In genomic region chr1:134989372-134989771, GRCm38 (mm10) we compare ENCODE assay signal across 8 mouse cellular contexts. TPM values are rescaled to one million over a fixed set of nuclear protein-coding genes. Genes with fewer than 3 reads are reported as not detected.
DNase-seq lines count a peak whose midpoint lies in the region; ATAC-seq and TF ChIP-seq lines count a peak whose summit lies in the region.

No protein-coding gene starts in this region.

- peaks cover 10% of the 10 kb centered on the region for H3K27me3 ChIP-seq in neural tube, embryonic 15.5 days (replicated peaks)
- H3K27me3 ChIP-seq in liver, embryonic 11.5 days (replicated peaks; ENCODE audit: control insufficient read depth, insufficient read depth, low read length): peaks cover 13% of the 10 kb centered on the region

- peaks cover 9% of the 10 kb centered on the region; the same call in 1 of the 2 replicates for H3K4me1 ChIP-seq in neural tube, embryonic 15.5 days
- H3K4me1 ChIP-seq in bone marrow macrophage, adult 2 months (ENCODE audit: control insufficient read depth, insufficient read depth, low read length): peaks cover 2% of the 10 kb centered on the region; the same call in 1 of the 2 replicates
- H3K4me1 ChIP-seq in liver, embryonic 11.5 days (replicated peaks; ENCODE audit: control insufficient read depth, insufficient read depth, low read length): 0 out of 2 replicates have a peak, but pooled peaks cover 2% of the 10 kb centered on the region

- DNase-seq in neural tube, embryonic 10.5 days (ENCODE audit: extremely low spot score, low spot score): peak; percentile 76
- DNase-seq in kidney, adult 9 months: peak; percentile 78
- peak; percentile 69 for DNase-seq in liver, embryonic 11.5 days (ENCODE audit: low spot score)
- peak; percentile 83 to 90 for DNase-seq in right cerebral cortex, postnatal 10 days (ENCODE audit: low spot score in 2 of 2)
- peak; percentile 47 for DNase-seq in yolk sac, embryonic 10.5 days (ENCODE audit: low spot score)

- no peak overlapping the region for H3K4me2 ChIP-seq in neural tube, embryonic 15.5 days
- no peak overlapping the region for H3K4me2 ChIP-seq in liver, embryonic 11.5 days

- no peaks in the 10 kb centered on the region for H3K36me3 ChIP-seq in neural tube, embryonic 15.5 days
- H3K36me3 ChIP-seq in liver, embryonic 11.5 days (ENCODE audit: control insufficient read depth, insufficient read depth, low read length): no peaks in the 10 kb centered on the region

- H3K27ac ChIP-seq in neural tube, embryonic 15.5 days (replicated peaks): no peak overlapping the region
- no peak overlapping the region for H3K27ac ChIP-seq in bone marrow macrophage, adult 2 months (ENCODE audit: insufficient read depth, low read depth, low read length)
- no peak overlapping the region for H3K27ac ChIP-seq in liver, embryonic 11.5 days (ENCODE audit: low read depth, low read length)

- H3K4me3 ChIP-seq in neural tube, embryonic 15.5 days (replicated peaks): no peak overlapping the region
- H3K4me3 ChIP-seq in bone marrow macrophage, adult 2 months (ENCODE audit: insufficient read depth, low read length): no peak overlapping the region
- no peak overlapping the region for H3K4me3 ChIP-seq in liver, embryonic 11.5 days (ENCODE audit: low read depth, low read length)

- H3K9ac ChIP-seq in neural tube, embryonic 15.5 days (replicated peaks): no peak overlapping the region
- H3K9ac ChIP-seq in liver, embryonic 11.5 days (ENCODE audit: low read depth, low read length): no peak overlapping the region

- H3K9me3 ChIP-seq in neural tube, embryonic 15.5 days (replicated peaks): no peaks in the 10 kb centered on the region
- no peaks in the 10 kb centered on the region for H3K9me3 ChIP-seq in liver, embryonic 11.5 days (ENCODE audit: control insufficient read depth, low read length)

- no peak for ATAC-seq in neural tube, embryonic 15.5 days (ENCODE audit: low FRiP score)
- 0 out of 2 replicates have a peak, but pooled peaks have one; percentile 54 for ATAC-seq in erythroblast, adult 5-6 weeks (replicated peaks; ENCODE audit: low FRiP score, poor library complexity, severe bottlenecking)
- no peak for ATAC-seq in liver, embryonic 11.5 days (replicated peaks; ENCODE audit: low FRiP score)

- 11% methylated on average over 7 of the region's 7 CpGs for WGBS in neural tube, embryonic 15.5 days
- WGBS in liver, embryonic 11.5 days: 7% methylated on average over 7 of the region's 7 CpGs

- TF ChIP-seq POLR2A in bone marrow macrophage, adult 2 months (IDR thresholded peaks at IDR 0.05; ENCODE audit: borderline replicate concordance, low read depth, low read length): no peak

- TF ChIP-seq CTCF in bone marrow macrophage, adult 2 months (IDR thresholded peaks at IDR 0.05; ENCODE audit: low read depth, low read length): peak; percentile 43

RNA-seq across cellular contexts. Expression of gene Ube2t, which starts 27.0 kb away (rescaled TPM):
- polyA plus RNA-seq in neural tube, embryonic 15.5 days (2015; fragmentation: Nextera tagmentation; extraction: Ambion mirVana): 11.4 and 15.6 TPM in 2 replicates
- polyA plus RNA-seq in bone marrow macrophage, adult 2 months (2012; ENCODE audit: insufficient read depth, insufficient read length, missing spikeins): 20.3 and 33.5 TPM in 2 replicates
- 26.3 and 43.6 TPM in 2 replicates for total RNA-seq in erythroblast, adult 5-6 weeks (2015; ENCODE audit: low replicate concordance)
- total RNA-seq in erythroblast, adult 5-6 weeks (2017; ENCODE audit: low replicate concordance): 7.8 and 24.8 TPM in 2 replicates
- polyA plus RNA-seq in liver, embryonic 11.5 days (2014; fragmentation: Nextera tagmentation; extraction: Ambion mirVana): 55.7 and 60.0 TPM in 2 replicates

RNA-seq across cellular contexts. Expression of gene Ppp1r12b, which starts 33.6 kb away (rescaled TPM):
- 13.3 and 16.3 TPM in 2 replicates for polyA plus RNA-seq in neural tube, embryonic 15.5 days (2015; fragmentation: Nextera tagmentation; extraction: Ambion mirVana)
- 4.6 and 6.9 TPM in 2 replicates for polyA plus RNA-seq in bone marrow macrophage, adult 2 months (2012; ENCODE audit: insufficient read depth, insufficient read length, missing spikeins)
- 0.63 and 1.5 TPM in 2 replicates for total RNA-seq in erythroblast, adult 5-6 weeks (2015; ENCODE audit: low replicate concordance)
- 5.2 and 5.9 TPM in 2 replicates for total RNA-seq in erythroblast, adult 5-6 weeks (2017; ENCODE audit: low replicate concordance)
- 3.2 and 4.4 TPM in 2 replicates for polyA plus RNA-seq in liver, embryonic 11.5 days (2014; fragmentation: Nextera tagmentation; extraction: Ambion mirVana)
